Mouse (Mus musculus) left cerebral cortex, adult 11 months (tissue): ENCODE data around the gene Trib2.
A peak's percentile ranks its signal among the peaks of the same experiment; 100 is the strongest.

Source experiments
- DNase-seq: peaks from one replicate; pipeline ENCODE4 v3.0.0; 2022; ENCODE audit warnings: low spot score

Trib2 gene

DNA sequence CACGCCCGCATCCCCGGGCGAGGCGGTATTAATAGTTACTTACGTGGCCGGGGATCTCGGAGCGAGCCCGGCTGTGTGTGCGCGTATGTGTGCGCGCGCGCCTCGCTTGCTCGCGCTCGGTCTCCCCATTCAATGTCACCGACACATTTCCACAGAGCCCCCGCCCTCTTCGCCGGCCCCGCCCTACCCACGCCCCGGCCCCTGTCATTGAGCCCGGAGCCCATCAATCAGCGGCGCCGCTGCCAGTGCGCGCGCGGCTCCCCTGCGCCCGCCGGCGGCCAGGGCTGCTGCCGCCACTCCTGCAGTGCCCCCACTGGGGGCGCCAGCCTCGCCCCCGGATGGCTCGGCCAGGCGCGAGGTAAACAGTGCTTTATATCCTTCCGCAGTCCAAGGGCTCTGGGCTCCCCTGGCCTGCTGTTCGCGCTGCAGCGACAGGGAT is at the start of gene Trib2:
Trib2 (minus strand) TSS at position 183 of the 439 bp plus-strand sequence.
- peak; percentile 87 for DNase-seq

DNA sequence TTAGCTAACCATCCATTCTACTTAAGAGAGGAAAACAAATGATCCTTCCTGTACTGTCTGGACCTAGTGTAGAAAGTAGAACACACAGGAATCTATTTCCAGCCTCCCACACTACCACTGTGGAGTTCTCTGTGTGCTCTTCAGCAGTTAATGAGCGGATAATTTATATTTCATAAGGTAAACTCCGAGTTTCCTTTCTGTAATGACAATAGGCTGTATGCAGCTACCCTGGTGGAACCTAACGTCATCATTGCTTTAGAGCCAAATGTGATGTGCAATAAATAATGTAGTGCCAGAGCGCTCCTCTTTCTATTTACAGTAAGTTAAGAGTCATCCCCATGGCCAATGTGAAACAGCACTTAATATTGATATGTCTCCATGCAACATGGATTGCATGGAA is 41.3 kb upstream of the Trib2 start:
- no peak for DNase-seq

DNA sequence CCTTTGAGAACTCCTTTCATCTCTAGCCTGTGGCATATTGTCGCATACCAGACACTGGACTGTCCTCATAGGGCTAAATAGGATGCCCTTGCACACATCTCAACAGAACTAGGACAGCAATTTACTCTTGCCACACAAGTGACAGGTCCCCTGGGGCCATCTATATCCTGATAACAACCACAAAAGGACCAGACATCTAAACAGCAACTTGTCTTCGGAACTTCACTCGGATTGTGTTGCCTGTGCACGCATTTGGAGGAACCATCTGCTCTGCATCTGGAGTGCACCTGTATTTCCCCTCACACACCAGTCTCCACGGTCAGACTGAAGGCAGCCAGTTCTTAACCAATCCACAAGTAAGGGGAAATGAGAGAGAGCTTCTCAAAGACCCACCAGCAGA is 39.2 kb upstream of the Trib2 start:
- no peak for DNase-seq

DNA sequence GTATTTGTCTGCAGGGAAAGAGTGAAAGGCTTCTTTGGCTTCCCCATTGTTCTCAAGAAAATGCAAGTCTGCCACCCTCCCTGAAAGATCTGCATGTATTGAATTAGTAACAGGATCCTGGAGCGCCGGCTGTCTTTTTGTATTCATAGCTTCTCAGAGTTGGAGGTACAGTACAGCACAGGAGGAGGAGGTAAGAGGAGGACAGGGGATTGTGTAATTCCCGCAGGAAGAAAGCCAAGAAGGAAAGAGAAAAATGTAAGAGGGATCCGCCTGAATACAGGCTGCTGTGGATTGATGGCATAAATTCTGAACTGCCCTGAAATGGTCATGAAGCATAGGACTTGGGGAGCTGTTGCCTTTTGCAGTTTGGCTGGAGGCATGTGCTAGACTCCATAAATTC is 36.1 kb upstream of the Trib2 start:
- no peak for DNase-seq

DNA sequence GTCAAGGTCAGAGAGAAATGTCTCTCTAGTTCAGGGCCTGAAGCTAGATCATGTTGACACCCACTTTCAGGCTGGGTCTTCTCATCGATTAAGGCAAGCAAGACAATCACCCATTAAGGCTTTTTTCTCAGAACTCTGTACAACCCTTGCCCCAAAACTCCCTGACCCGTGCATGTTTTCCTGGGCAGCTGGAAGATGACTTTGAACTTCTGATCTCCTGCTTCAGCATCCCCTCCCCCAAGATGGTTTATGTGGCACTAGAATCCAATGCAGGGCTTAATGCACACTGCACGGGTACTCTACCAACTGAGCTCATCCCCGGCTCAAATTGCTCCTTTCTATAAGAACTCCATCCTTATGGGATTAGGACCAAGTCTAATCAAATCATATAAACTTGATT is 35.3 kb upstream of the Trib2 start:
- no peak for DNase-seq

DNA sequence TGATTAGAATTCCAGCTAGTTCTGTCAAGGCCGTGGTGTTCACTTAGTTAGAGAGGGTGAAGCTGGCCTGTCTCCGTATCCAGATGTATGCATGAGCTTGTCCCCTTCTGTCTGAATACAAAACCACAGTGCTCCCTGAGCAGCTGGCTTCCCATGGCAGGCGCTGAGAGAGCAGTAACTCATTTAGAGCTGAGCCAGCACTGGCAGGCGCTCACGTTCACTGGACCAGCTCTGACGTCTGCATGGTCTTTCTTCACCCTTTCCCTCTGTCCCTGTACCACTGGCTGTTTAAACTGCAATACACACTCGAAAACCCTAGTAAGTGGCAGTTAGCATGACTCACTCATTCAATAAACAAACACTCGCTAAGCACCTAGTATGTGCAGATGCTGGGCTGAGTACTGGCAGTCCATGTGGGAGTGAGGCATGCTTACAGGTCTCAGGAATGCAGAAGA is 33.7 kb upstream of the Trib2 start:
- no peak for DNase-seq

DNA sequence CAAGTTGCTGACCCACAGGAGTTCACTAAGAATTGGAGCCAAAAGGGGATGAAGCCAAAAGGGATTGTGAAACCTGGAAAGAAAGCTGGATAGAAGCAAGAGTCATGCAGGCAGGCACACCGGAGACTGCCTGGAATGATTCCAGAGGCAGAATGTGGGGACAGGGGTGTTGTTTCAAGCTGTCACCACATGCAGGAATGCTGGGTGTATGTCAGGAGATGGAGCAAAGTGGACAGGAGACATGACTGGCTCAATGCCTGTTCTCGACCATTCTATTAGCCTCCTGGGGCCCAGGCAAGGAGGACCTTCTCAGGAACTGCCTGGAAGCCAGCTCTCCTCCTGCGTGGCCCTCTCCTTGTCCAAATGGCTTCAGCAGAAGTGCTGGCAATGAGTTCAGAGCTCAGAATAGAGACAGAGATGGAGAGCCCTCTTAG is 33.2 kb upstream of the Trib2 start:
- no peak for DNase-seq

DNA sequence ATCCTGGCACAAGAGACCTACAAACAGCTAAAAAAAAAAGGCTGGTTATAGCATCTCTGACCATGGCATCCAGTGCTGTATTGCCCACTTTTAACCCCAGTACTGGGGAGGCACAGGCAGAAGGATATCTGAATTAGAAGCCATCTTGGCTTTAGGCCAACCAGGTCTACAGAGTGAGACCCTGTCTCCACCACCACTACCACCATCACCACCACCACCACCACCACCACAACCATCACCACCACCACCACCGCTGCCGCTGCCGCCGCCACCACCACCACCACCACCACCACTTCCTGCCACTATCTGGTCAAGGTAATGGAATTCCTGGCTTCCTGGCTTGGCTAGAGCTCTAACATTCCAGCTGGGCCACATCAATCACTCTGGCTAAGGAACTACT is 31.7 kb upstream of the Trib2 start:
- DNase-seq: no peak

DNA sequence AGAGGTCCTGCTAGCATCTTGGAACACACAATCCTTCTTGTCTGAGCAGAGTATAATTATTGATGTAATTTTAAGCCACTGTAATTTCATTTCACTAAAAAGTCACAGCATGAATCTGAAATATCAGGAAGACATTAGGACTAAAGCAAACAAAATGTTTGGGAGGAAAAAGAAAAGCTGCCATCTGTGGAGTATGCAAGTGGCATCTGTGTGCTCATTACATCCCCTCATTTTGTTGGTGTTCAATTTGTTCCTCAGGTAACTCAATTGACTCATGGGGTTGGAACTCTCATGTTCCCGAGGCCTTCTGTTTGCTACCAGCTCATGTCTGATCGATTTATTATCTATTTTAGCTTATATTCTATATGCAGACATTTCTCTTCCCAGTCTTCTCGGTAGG is 28.0 kb upstream of the Trib2 start:
- no peak for DNase-seq

DNA sequence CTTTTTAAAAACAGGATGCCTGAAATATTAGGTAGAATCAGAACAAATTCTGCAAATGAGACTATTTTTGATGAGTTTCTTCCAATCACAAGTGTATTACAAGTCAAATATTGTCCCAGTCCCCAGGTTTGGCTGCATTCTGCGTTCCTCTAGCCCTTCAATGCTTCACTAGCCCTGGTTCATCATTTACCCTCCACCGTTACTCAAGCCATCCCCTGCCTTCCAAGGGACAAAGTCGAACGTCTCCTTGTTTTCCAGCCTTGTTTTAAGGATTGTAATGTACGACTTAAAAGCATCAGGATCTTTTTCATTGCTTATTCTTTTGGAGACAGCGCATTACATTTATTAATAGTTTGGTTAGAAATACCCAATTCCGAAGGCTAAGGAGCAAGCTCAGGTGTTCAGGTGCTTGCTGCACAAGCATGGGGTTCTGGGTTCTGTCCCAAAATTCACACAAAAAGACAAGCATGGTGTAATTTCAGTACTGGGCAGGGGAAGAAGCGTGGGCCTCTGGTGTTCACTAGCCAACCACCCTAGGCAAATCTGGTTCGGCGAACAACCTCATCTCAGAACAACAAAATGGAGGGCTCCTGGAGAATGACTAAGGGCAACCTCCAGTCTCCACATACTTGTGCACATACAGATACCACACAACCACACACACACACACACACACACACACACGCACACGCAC is 24.3 kb upstream of the Trib2 start:
- no peak for DNase-seq

DNA sequence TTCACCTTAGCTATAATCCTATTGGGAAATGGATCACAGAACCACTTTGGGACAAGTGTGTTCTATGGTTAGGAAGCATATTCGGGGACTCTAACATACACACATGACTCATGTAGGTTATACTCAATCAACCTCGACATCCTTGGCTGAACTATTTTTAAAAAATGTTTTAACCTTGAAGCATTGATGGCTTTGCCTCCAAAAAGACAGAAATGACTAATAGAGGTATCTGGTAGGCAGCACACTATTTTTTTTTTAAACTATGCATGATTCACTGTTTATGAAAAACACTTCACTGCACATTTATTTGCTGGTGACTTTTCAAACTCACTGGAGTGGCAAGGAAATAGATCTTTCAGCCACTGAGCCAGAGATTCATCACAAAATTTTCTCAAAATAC is 21.5 kb upstream of the Trib2 start:
- DNase-seq: no peak

DNA sequence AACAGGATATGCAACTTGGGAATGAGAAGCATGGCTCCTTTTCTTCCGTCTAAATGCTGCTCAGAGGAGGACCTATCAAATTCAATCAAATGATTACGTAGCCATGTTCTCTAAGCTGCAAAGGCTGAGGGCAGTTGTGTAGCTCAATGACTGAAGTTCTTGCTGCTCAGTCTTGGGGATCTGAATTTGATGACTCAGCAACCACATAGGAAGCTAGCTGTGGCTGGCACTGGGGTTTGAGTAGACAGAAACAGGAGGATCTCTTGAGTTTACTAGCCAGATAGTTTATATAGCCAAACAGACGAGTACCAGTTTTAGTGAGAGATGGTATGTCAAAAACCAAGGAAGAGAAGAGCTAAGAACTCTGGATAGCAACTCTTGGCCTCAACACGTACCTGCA is 20.8 kb upstream of the Trib2 start:
- DNase-seq: no peak

DNA sequence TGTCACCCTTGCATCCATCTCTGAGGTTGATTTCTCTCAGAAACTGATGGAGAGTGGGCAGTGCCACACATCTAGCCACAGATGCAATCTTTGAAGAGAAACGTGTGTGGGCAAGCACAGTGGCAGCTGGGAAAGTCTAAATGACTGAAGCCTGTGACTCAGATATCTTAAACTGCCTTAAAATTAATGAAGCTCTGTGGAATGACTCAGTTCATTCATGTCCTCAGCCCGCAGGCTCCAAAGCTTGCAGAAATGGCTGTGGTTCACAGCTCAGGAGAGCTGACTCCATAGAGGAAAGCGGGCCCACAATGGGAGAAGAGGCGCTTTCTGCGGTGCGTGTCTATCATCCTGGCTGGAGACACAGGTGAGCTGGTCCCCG is 15.9 kb upstream of the Trib2 start:
- DNase-seq: no peak

DNA sequence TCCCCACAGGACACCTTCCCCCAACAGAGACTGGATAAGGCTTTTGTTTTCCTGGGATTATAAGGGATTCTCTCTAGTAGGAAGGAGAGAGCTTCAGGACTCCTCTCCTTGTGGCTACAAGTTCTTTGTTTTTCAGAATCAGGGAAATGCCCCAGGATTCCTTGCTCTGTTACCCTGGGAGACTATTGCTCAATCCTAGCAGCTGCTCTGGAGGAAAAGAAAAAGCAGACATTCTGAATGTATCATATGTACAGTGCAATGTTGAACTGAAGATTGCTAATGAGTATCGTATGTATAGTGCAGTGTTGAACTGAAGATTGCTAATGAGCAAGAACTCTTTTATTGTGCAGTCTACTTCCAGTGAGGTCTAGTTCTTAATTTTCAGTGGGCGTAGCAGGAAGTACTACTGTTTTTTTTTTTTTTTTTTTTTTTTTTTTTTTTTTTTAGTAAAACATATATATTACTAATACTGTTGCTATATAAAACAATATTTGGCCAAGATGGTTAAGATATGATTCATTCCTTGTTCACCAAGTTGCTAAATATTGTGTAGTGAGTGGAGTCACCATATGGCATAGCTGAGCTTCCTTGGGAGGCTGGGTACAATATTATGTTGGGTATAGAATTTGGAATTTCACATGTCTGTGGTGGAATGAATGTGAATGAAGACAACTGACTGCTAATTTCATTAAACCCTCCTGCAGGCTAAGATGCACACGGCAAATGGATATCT is 15.4 kb upstream of the Trib2 start:
- DNase-seq: no peak

DNA sequence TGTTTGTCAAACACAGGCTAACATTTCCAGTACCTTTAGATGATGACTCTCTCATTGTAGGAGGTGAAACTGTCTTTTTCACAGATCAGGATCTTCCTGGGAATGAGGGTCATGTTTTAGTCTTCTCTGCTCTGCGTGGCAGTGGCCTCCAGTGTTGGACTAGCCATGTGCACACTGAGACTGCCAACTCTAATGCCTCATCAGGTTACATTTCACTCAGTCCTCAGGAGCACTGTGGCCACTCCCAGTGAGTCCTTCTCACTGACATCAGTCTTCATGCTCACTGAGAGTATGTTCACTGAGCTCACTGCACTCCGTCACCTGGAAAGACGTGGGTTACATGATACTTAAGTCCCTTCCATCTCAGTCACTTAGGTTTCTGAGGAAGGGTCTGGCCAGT is 14.0 kb upstream of the Trib2 start:
- DNase-seq: no peak

DNA sequence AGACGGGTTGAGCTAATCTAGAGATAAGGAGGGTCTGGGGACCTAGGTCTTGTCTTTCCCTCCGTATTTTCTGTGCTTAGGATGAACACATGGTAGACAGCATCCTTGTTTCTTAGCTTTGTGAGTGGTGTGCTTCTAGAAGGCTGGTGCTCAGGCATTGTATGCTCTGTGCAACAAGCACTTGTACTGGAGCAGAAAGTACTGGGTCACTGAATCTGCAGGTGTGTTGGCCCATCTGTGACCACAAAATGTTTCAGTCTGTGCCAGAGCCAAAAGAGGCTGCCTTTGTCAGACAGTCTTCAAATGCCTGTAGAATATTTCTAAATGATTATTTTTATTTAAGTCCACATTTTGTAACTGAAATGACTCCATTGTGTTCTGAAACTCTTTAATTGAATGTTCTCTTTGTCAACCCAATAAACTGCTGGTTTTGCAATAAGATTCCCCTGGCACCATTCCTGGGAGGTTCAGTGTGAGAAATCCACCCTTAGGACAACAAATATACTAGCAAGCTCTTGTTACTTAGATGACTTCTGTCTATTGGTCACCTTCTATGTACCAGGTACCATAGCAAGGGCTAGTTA is 12.2 kb upstream of the Trib2 start:
- no peak for DNase-seq

DNA sequence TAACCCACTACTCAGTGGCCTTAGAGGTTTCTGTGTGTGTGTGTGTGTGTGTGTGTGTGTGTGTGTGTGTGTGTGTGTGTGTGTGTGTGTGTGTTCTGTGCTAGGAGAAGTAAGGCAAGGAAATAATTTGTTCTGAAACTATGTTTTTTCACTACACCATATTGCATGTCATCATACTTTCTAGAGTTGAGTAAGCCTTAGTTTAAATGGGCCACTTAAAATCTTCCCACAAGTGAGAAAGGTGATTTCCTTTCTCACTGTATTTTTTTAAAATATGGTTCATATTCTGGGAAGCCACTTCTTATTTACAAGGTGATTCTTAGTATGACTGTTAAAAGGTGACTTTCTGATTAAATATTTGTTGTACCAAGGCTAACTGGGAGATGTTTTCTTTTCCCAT is 4.3 kb upstream of the Trib2 start:
- DNase-seq: no peak

DNA sequence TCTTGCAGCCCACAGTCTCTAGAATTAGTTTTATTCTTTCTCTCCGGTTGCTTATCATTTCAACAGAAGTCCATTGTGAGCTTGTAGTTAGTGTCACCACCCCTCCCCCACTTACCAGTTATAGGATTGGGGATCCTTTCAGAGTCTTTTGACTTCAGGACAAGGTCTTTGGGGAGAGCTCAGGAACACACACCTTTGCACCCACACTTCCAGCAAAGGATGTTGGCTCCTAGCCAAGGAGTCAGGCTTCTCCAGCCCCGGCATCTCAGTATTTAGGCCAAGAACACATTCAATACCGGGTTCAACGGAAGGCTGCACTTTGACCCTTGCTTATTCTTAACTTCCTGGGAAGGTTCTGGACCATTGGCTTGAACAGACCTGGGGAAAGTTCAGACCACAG is 643 bp upstream of the Trib2 start:
- no peak for DNase-seq

DNA sequence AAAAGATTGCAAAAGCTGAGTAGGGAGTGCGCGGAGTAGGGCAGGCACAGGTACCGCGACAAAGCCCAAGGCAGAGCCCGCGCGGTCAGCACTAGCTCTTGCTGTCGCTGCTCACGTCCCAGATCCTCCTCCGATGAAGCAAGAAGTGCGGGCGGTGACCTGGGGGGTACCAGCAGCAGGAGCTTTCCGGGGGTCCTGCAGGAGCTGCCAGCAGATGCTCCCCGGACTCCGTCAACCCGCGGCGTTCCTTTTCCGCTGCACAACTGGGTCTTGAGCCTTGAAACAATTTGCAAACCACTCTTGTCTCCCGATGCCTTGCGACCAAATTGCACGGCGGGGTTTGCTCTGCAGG is 492 bp downstream of the Trib2 start:
- DNase-seq: no peak

DNA sequence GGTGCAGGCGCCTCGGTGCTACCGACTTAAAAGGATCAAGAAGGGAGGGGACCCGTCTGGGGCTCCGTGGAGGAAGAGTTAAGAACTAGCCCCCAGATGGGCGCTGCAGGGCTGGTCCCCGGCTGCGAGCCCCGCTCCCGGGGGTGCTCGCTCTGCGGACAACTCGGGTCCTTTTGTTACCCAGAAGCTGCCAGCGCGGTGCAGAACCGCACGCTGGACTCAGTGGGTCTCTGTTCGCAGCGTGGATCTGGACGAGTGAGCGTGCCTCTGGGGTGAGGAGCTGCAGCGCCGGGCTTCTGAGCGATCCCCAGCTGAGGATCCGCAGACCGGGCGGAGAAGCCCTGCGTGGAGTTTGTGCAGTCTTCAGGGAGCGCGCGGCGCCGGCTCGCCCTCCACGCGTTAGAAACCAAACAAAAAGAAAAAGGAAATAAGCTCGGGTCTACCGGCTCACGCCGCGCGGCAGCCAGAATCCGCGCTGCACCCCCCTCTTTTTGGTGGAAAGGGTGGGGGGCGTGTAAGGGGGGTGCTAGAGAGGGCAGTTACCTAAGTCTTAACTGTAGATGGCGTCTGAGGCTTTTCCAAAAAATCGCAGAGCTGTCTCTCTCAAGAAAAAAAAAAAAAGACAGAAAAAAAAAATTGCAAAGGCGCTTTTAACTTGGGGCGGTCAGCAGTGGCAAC is 1.0 kb downstream of the Trib2 start:
- DNase-seq: no peak

DNA sequence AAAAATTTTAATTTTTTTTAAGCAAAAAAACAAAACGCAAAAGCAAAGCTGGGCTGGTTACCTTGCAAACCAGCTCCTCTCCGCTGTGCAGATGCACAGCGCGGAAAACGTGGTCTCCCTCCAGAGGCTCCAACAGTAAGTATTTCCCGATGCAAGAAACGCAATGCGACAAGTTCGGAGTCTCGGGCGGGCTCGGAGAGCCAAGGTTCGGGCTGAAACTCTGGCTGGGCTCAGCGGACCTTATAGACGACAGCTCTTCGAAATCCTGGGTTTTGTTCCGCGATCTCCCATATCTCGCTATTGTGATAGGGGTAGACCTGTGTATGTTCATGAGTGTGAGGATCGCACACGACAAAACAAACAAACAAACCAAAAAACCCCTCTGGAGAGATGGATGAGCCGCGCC is 1.5 kb downstream of the Trib2 start:
- DNase-seq: no peak

DNA sequence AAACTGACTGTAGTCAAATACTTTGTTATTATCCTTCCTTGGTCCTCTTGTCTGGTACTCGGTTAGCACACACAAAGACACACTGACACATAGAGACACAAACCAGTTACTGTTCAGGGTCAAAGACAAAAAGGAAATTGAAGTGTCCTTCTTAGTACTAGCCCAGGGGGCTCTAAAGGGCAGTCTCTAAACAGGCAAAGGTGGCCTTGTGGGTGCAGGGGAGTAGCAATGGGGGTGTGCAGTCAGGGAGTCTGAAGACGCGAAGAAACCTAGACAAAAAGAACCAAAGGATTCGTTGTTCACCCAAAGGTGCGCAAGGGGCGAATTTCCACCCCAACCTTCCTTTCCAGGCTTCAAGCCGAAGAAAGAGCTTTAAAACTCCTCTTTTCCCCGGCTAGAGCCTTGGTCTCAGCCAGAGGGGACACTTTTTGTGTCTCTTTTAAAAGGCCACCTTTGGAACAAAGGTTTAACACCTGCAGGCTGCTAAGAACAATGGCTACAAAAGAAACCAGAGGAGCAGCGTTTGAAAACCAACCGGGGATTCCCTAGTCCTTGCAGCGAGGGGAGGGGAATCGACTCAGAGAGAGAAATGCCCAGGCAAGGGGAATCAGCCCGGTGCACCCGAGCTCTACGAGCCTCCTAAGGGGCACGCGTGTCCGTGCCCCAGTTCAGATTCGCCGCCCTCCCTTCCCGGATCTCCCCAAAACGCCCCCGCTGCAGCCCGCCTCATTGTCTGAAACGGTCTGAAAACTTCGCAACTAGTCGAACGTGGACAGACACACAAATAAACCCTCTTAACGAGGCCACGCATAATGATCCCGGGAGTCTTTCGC is 2.3 kb downstream of the Trib2 start:
- DNase-seq: no peak
